Mouse (Mus musculus) hindbrain, embryonic 12.5 days (tissue): ENCODE measurements at regions not wholly inside any gene's neighbourhood (a gene's known extent, or its start where the extent isn't known, plus 50 kb on each side); places are given as distances from the start of the nearest gene placed in this dataset.

Source experiments
- ATAC-seq: fragments of 200-750 bp; cut with Nextera tagmentation; 2 replicates; pipeline ENCODE4 v1.8.0; 2017; ENCODE audit warnings: moderate TSS enrichment; ENCODE audit not compliant: low FRiP score
- H3K27ac ChIP-seq: fragments of 300-500 bp; sonication (generic); 2 replicates; pipeline ENCODE4 v1.5.1; 2016; ENCODE audit warnings: mild to moderate bottlenecking
- H3K27me3 ChIP-seq: fragments of 300-500 bp; sonication (generic); 2 replicates; pipeline ENCODE4 v1.6.1; 2016; ENCODE audit warnings: mild to moderate bottlenecking
- H3K36me3 ChIP-seq: fragments of 300-500 bp; sonication (generic); 2 replicates; pipeline ENCODE4 v1.6.1; 2016; ENCODE audit warnings: mild to moderate bottlenecking
- H3K4me1 ChIP-seq: fragments of 300-500 bp; sonication (generic); 2 replicates; pipeline ENCODE4 v1.6.1; 2016
- H3K4me2 ChIP-seq: fragments of 300-500 bp; sonication (generic); replicated peaks from 2 replicates; pipeline ENCODE4 v1.6.1; 2016; ENCODE audit warnings: mild to moderate bottlenecking
- H3K4me3 ChIP-seq: fragments of 300-500 bp; sonication (generic); 2 replicates; pipeline ENCODE4 v1.5.1; 2016; ENCODE audit warnings: mild to moderate bottlenecking
- H3K9ac ChIP-seq: fragments of 300-500 bp; sonication (generic); 2 replicates; pipeline ENCODE4 v1.6.1; 2016; ENCODE audit warnings: mild to moderate bottlenecking, moderate library complexity
- H3K9me3 ChIP-seq: fragments of 300-500 bp; sonication (generic); replicated peaks from 2 replicates; pipeline ENCODE4 v1.6.1; 2016; ENCODE audit warnings: mild to moderate bottlenecking
- WGBS: fragments of 180-500 bp; shearing (Covaris S2); methylation state at CpG from one replicate; pipeline ENCODE4 v1.1.7; 2016; 5-methylcytosine and 5-hydroxymethylcytosine counted together

GRCm38 (mm10) chr1:94366606-94367005, 314.3 kb upstream of the Pdcd1 start:
- Histone ChIP-seq H3K9ac (no peak overlapping the region), H3K36me3 (no peaks in the 10 kb centered on the region), H3K27ac (no peak overlapping the region), H3K4me2 (no peak overlapping the region), H3K4me3 (no peak overlapping the region), H3K4me1 (no peaks in the 10 kb centered on the region), H3K9me3 (no peaks in the 10 kb centered on the region), H3K27me3 (no peaks in the 10 kb centered on the region)
- WGBS = 77% methylated on average over 1 of the region's 1 CpGs
- ATAC-seq = no peak

GRCm38 (mm10) chr1:94356996-94357395, 304.6 kb upstream of the Pdcd1 start:
- ATAC-seq = no peak
- Histone ChIP-seq H3K27me3 (no peaks in the 10 kb centered on the region), H3K4me1 (no peaks in the 10 kb centered on the region), H3K9me3 (no peaks in the 10 kb centered on the region), H3K4me3 (no peak overlapping the region), H3K27ac (no peak overlapping the region), H3K9ac (no peak overlapping the region), H3K4me2 (no peak overlapping the region), H3K36me3 (no peaks in the 10 kb centered on the region)
- 88% methylated on average over 1 of the region's 1 CpGs for WGBS

- Histone ChIP-seq H3K27ac (no peak overlapping the region), H3K27me3 (no peaks in the 10 kb centered on the region), H3K4me1 (no peaks in the 10 kb centered on the region), H3K9ac (no peak overlapping the region), H3K36me3 (no peaks in the 10 kb centered on the region), H3K4me2 (no peak overlapping the region), H3K9me3 (no peaks in the 10 kb centered on the region), H3K4me3 (no peak overlapping the region)
- no peak for ATAC-seq
- WGBS = 68% methylated on average over 3 of the region's 3 CpGs
Observed at GRCm38 (mm10) chr1:94355873-94356272, 303.5 kb upstream of the Pdcd1 start.

GRCm38 (mm10) chr1:94342576-94342975, 290.2 kb upstream of the Pdcd1 start:
- Histone ChIP-seq H3K4me3 (no peak overlapping the region), H3K9ac (no peak overlapping the region), H3K4me2 (no peak overlapping the region), H3K36me3 (no peaks in the 10 kb centered on the region), H3K9me3 (no peaks in the 10 kb centered on the region), H3K4me1 (no peaks in the 10 kb centered on the region), H3K27me3 (no peaks in the 10 kb centered on the region), H3K27ac (no peak overlapping the region)
- no peak for ATAC-seq
- WGBS = 86% methylated on average over 2 of the region's 2 CpGs

GRCm38 (mm10) chr1:94341237-94341636, 288.9 kb upstream of the Pdcd1 start:
- Histone ChIP-seq H3K4me2 (no peak overlapping the region), H3K36me3 (no peaks in the 10 kb centered on the region), H3K27ac (no peak overlapping the region), H3K4me1 (no peaks in the 10 kb centered on the region), H3K9ac (no peak overlapping the region), H3K4me3 (no peak overlapping the region), H3K9me3 (no peaks in the 10 kb centered on the region), H3K27me3 (no peaks in the 10 kb centered on the region)
- 83% methylated on average over 3 of the region's 3 CpGs for WGBS
- ATAC-seq = no peak

- Histone ChIP-seq H3K9me3 (no peaks in the 10 kb centered on the region), H3K4me3 (no peak overlapping the region), H3K27ac (no peak overlapping the region), H3K4me2 (no peak overlapping the region), H3K4me1 (no peaks in the 10 kb centered on the region), H3K36me3 (no peaks in the 10 kb centered on the region), H3K9ac (no peak overlapping the region), H3K27me3 (no peaks in the 10 kb centered on the region)
- ATAC-seq = no peak
Observed at GRCm38 (mm10) chr1:94318029-94318428, 265.7 kb upstream of the Pdcd1 start.

- Histone ChIP-seq H3K4me3 (no peak overlapping the region), H3K9ac (no peak overlapping the region), H3K9me3 (no peaks in the 10 kb centered on the region), H3K27ac (no peak overlapping the region), H3K36me3 (no peaks in the 10 kb centered on the region), H3K4me2 (no peak overlapping the region), H3K4me1 (no peaks in the 10 kb centered on the region), H3K27me3 (no peaks in the 10 kb centered on the region)
- 79% methylated on average over 1 of the region's 1 CpGs for WGBS
- ATAC-seq = no peak
Observed at GRCm38 (mm10) chr1:94298395-94298794, 246.0 kb upstream of the Pdcd1 start.

- Histone ChIP-seq H3K27ac (no peak overlapping the region), H3K36me3 (no peaks in the 10 kb centered on the region), H3K4me1 (no peaks in the 10 kb centered on the region), H3K9ac (no peak overlapping the region), H3K9me3 (no peaks in the 10 kb centered on the region), H3K27me3 (no peaks in the 10 kb centered on the region), H3K4me2 (no peak overlapping the region), H3K4me3 (no peak overlapping the region)
- no peak for ATAC-seq
- WGBS = 80% methylated on average over 4 of the region's 4 CpGs
Observed at GRCm38 (mm10) chr1:94272569-94272968, 220.2 kb upstream of the Pdcd1 start.

- no peak overlapping the region for H3K4me2 ChIP-seq
- no peak overlapping the region for H3K9ac ChIP-seq
- H3K27me3 ChIP-seq = no peaks in the 10 kb centered on the region
- no peak overlapping the region for H3K4me3 ChIP-seq
- no peak for ATAC-seq
- no peaks in the 10 kb centered on the region for H3K36me3 ChIP-seq
- H3K27ac ChIP-seq = no peak overlapping the region
- no peaks in the 10 kb centered on the region for H3K9me3 ChIP-seq
- H3K4me1 ChIP-seq = no peaks in the 10 kb centered on the region
- WGBS = 74% methylated on average over 8 of the region's 8 CpGs
Observed at GRCm38 (mm10) chr1:94263313-94263712, 211.0 kb upstream of the Pdcd1 start.

GRCm38 (mm10) chr1:94235426-94235825, 183.1 kb upstream of the Pdcd1 start:
- no peaks in the 10 kb centered on the region for H3K9me3 ChIP-seq
- no peak for ATAC-seq
- H3K4me2 ChIP-seq = no peak overlapping the region
- H3K4me3 ChIP-seq = no peak overlapping the region
- H3K36me3 ChIP-seq = no peaks in the 10 kb centered on the region
- H3K27me3 ChIP-seq = no peaks in the 10 kb centered on the region
- H3K9ac ChIP-seq = no peak overlapping the region
- 55% methylated on average over 1 of the region's 1 CpGs for WGBS
- no peaks in the 10 kb centered on the region for H3K4me1 ChIP-seq
- H3K27ac ChIP-seq = no peak overlapping the region

GRCm38 (mm10) chr1:94221006-94221405, 168.7 kb upstream of the Pdcd1 start:
- H3K9me3 ChIP-seq = no peaks in the 10 kb centered on the region
- H3K4me1 ChIP-seq = no peaks in the 10 kb centered on the region
- no peaks in the 10 kb centered on the region for H3K36me3 ChIP-seq
- H3K9ac ChIP-seq = no peak overlapping the region
- no peak overlapping the region for H3K4me2 ChIP-seq
- no peak overlapping the region for H3K4me3 ChIP-seq
- H3K27me3 ChIP-seq = no peaks in the 10 kb centered on the region
- no peak overlapping the region for H3K27ac ChIP-seq
- WGBS = 56% methylated on average over 3 of the region's 3 CpGs
- no peak for ATAC-seq

GRCm38 (mm10) chr1:94217407-94217806, 165.1 kb upstream of the Pdcd1 start:
- 74% methylated on average over 2 of the region's 2 CpGs for WGBS
- no peak overlapping the region for H3K4me3 ChIP-seq
- no peak overlapping the region for H3K27ac ChIP-seq
- H3K9me3 ChIP-seq = no peaks in the 10 kb centered on the region
- H3K9ac ChIP-seq = no peak overlapping the region
- no peaks in the 10 kb centered on the region for H3K27me3 ChIP-seq
- no peaks in the 10 kb centered on the region for H3K4me1 ChIP-seq
- no peak overlapping the region for H3K4me2 ChIP-seq
- no peaks in the 10 kb centered on the region for H3K36me3 ChIP-seq
- ATAC-seq = no peak

- no peak overlapping the region for H3K9ac ChIP-seq
Observed at GRCm38 (mm10) chr1:94208929-94209328, 156.6 kb upstream of the Pdcd1 start.

GRCm38 (mm10) chr1:94207859-94208258, 155.5 kb upstream of the Pdcd1 start:
- Histone ChIP-seq H3K4me1 (no peaks in the 10 kb centered on the region), H3K4me3 (no peak overlapping the region), H3K36me3 (no peaks in the 10 kb centered on the region), H3K9me3 (no peaks in the 10 kb centered on the region), H3K27me3 (no peaks in the 10 kb centered on the region), H3K4me2 (no peak overlapping the region), H3K27ac (no peak overlapping the region), H3K9ac (no peak overlapping the region)
- no peak for ATAC-seq
- WGBS = 90% methylated on average over 7 of the region's 7 CpGs

More at GRCm38 (mm10) chr1:94208929-94209328, 156.6 kb upstream of the Pdcd1 start:
- no peak overlapping the region for H3K4me3 ChIP-seq
- no peaks in the 10 kb centered on the region for H3K4me1 ChIP-seq
- H3K27ac ChIP-seq = no peak overlapping the region
- no peak overlapping the region for H3K4me2 ChIP-seq
- ATAC-seq = no peak
- no peaks in the 10 kb centered on the region for H3K9me3 ChIP-seq
- H3K36me3 ChIP-seq = no peaks in the 10 kb centered on the region
- no peaks in the 10 kb centered on the region for H3K27me3 ChIP-seq
- 92% methylated on average over 4 of the region's 4 CpGs for WGBS
